Mouse (Mus musculus) heart, embryonic 13.5 days (tissue): Measurements from ENCODE around the gene Tmem131l. TPM values are rescaled to one million over a fixed set of nuclear protein-coding genes. Genes with fewer than 3 reads are reported as not detected.

Experiments used
- ATAC-seq: fragments of 200-750 bp; cut with Nextera tagmentation; 2 replicates; pipeline ENCODE4 v1.8.0; 2017; ENCODE audit warnings: moderate TSS enrichment; ENCODE audit not compliant: insufficient number of reproducible peaks, low FRiP score, low TSS enrichment; ENCODE audit errors: extremely low read depth
- H3K27ac ChIP-seq: fragments of 300-500 bp; sonication (generic); replicated peaks from 2 replicates; pipeline ENCODE4 v1.5.1; 2015; ENCODE audit warnings: moderate library complexity, mild to moderate bottlenecking, inconsistent platforms
- H3K27me3 ChIP-seq: fragments of 300-500 bp; sonication (generic); replicated peaks from 2 replicates; pipeline ENCODE4 v1.6.1; 2015; ENCODE audit warnings: mild to moderate bottlenecking, inconsistent platforms
- H3K36me3 ChIP-seq: fragments of 300-500 bp; sonication (generic); 2 replicates; pipeline ENCODE4 v1.6.1; 2015; ENCODE audit warnings: mild to moderate bottlenecking, inconsistent platforms
- H3K4me1 ChIP-seq: fragments of 300-500 bp; sonication (generic); 2 replicates; pipeline ENCODE4 v1.6.1; 2015; ENCODE audit warnings: inconsistent platforms
- H3K4me2 ChIP-seq: fragments of 300-500 bp; sonication (generic); 2 replicates; pipeline ENCODE4 v1.6.1; 2015; ENCODE audit warnings: inconsistent platforms, mild to moderate bottlenecking, moderate library complexity
- H3K4me3 ChIP-seq: fragments of 300-500 bp; sonication (generic); 2 replicates; pipeline ENCODE4 v1.5.1; 2015; ENCODE audit warnings: moderate library complexity, mild to moderate bottlenecking, inconsistent platforms
- H3K9ac ChIP-seq: fragments of 300-500 bp; sonication (generic); 2 replicates; pipeline ENCODE4 v1.6.1; 2015; ENCODE audit warnings: inconsistent platforms, mild to moderate bottlenecking, moderate library complexity
- H3K9me3 ChIP-seq: fragments of 300-500 bp; sonication (generic); 2 replicates; pipeline ENCODE4 v1.6.1; 2016; ENCODE audit warnings: inconsistent platforms
- WGBS: fragments of 180-500 bp; shearing (Covaris S2); methylation state at CpG from one replicate; pipeline ENCODE4 v1.1.7; 2015; ENCODE audit warnings: mixed read lengths; 5-methylcytosine and 5-hydroxymethylcytosine counted together
- polyA plus RNA-seq: library from polyadenylated mRNA; unstranded; fragments of >200 nt; fragmentation: Nextera tagmentation; extraction: Ambion mirVana; gene quantifications from 2 replicates; pipeline ENCODE4 v1.2.1, GENCODE M21; 2015

Gene Tmem131l
- polyA plus RNA-seq, 1 experiment from 2014 or later: 24.0 TPM

- H3K27me3 ChIP-seq: no peaks in the 10 kb centered on the region
- no peak for ATAC-seq
- H3K4me2 ChIP-seq: no peak overlapping the region
- peaks cover 21% of the 10 kb centered on the region for H3K4me1 ChIP-seq
- H3K36me3 ChIP-seq: no peaks in the 10 kb centered on the region
- WGBS: 79% methylated on average over 8 of the region's 8 CpGs
- no peak overlapping the region for H3K9ac ChIP-seq
- no peak overlapping the region for H3K27ac ChIP-seq
- no peak overlapping the region for H3K4me3 ChIP-seq
- no peaks in the 10 kb centered on the region for H3K9me3 ChIP-seq
Observed at GRCm38 (mm10) chr3:84041739-84042138, 1.8 kb upstream of the Tmem131l start.

GRCm38 (mm10) chr3:84040476-84041082, 604 bp upstream of the Tmem131l start:
- ATAC-seq: peak; percentile 31; the same call in 1 of the 2 replicates
- no peaks in the 10 kb centered on the region for H3K36me3 ChIP-seq
- H3K4me1 ChIP-seq: peaks cover 21% of the 10 kb centered on the region
- H3K9ac ChIP-seq: peak overlapping the region; percentile 81
- no peaks in the 10 kb centered on the region for H3K9me3 ChIP-seq
- H3K4me2 ChIP-seq: peak overlapping the region; percentile 98
- no peaks in the 10 kb centered on the region for H3K27me3 ChIP-seq
- H3K27ac ChIP-seq: peak overlapping the region; percentile 88
- 5% methylated on average over 23 of the region's 23 CpGs for WGBS
- peak overlapping the region; percentile 75 for H3K4me3 ChIP-seq

GRCm38 (mm10) chr3:84038981-84039645, 862 bp downstream of the Tmem131l start:
- H3K36me3 ChIP-seq: 0 out of 2 replicates have a peak, but pooled peaks cover 4% of the 10 kb centered on the region
- peak overlapping the region; percentile 93 for H3K9ac ChIP-seq
- H3K27me3 ChIP-seq: no peaks in the 10 kb centered on the region
- H3K4me1 ChIP-seq: peaks cover 23% of the 10 kb centered on the region
- peak overlapping the region; percentile 75 for H3K4me3 ChIP-seq
- peak overlapping the region; percentile 98 for H3K4me2 ChIP-seq
- WGBS: under 1% methylated on average over 42 of the region's 42 CpGs
- peak overlapping the region; percentile 88 for H3K27ac ChIP-seq
- no peak for ATAC-seq
- no peaks in the 10 kb centered on the region for H3K9me3 ChIP-seq

GRCm38 (mm10) chr3:84038126-84038525, 1.8 kb downstream of the Tmem131l start:
- H3K27me3 ChIP-seq: no peaks in the 10 kb centered on the region
- H3K4me1 ChIP-seq: peaks cover 28% of the 10 kb centered on the region
- no peaks in the 10 kb centered on the region for H3K9me3 ChIP-seq
- H3K4me2 ChIP-seq: peak overlapping the region; percentile 98
- WGBS: 51% methylated on average over 1 of the region's 1 CpGs
- peak overlapping the region; percentile 93 for H3K9ac ChIP-seq
- no peak for ATAC-seq
- H3K27ac ChIP-seq: no peak overlapping the region
- 0 out of 2 replicates have a peak, but pooled peaks cover 4% of the 10 kb centered on the region for H3K36me3 ChIP-seq
- H3K4me3 ChIP-seq: peak overlapping the region; percentile 75

- H3K4me3 ChIP-seq: no peak overlapping the region
- H3K9ac ChIP-seq: no peak overlapping the region
- no peaks in the 10 kb centered on the region for H3K9me3 ChIP-seq
- H3K27ac ChIP-seq: no peak overlapping the region
- 89% methylated on average over 3 of the region's 3 CpGs for WGBS
- no peaks in the 10 kb centered on the region for H3K27me3 ChIP-seq
- 0 out of 2 replicates have a peak, but pooled peaks cover 4% of the 10 kb centered on the region for H3K36me3 ChIP-seq
- peak overlapping the region; percentile 98 for H3K4me2 ChIP-seq
- peaks cover 28% of the 10 kb centered on the region for H3K4me1 ChIP-seq
- ATAC-seq: no peak
Observed at GRCm38 (mm10) chr3:84037536-84037935, 2.4 kb downstream of the Tmem131l start.

GRCm38 (mm10) chr3:84036866-84037265, 3.1 kb downstream of the Tmem131l start:
- no peaks in the 10 kb centered on the region for H3K27me3 ChIP-seq
- H3K4me2 ChIP-seq: no peak overlapping the region
- no peak overlapping the region for H3K9ac ChIP-seq
- H3K4me1 ChIP-seq: peaks cover 28% of the 10 kb centered on the region
- ATAC-seq: no peak
- no peak overlapping the region for H3K4me3 ChIP-seq
- WGBS: 84% methylated on average over 4 of the region's 4 CpGs
- H3K36me3 ChIP-seq: 0 out of 2 replicates have a peak, but pooled peaks cover 4% of the 10 kb centered on the region
- H3K27ac ChIP-seq: no peak overlapping the region
- H3K9me3 ChIP-seq: no peaks in the 10 kb centered on the region

GRCm38 (mm10) chr3:84035728-84036364, 4.1 kb downstream of the Tmem131l start:
- Histone ChIP-seq H3K36me3 (peaks cover 12% of the 10 kb centered on the region), H3K4me1 (peaks cover 27% of the 10 kb centered on the region), H3K27ac (no peak overlapping the region), H3K4me2 (no peak overlapping the region), H3K9ac (no peak overlapping the region), H3K4me3 (no peak overlapping the region), H3K9me3 (no peaks in the 10 kb centered on the region), H3K27me3 (no peaks in the 10 kb centered on the region)
- no peak for ATAC-seq
- 90% methylated on average over 6 of the region's 6 CpGs for WGBS

- H3K27me3 ChIP-seq: no peaks in the 10 kb centered on the region
- no peaks in the 10 kb centered on the region for H3K9me3 ChIP-seq
- H3K4me1 ChIP-seq: peaks cover 26% of the 10 kb centered on the region
- ATAC-seq: no peak
- peaks cover 26% of the 10 kb centered on the region for H3K36me3 ChIP-seq
- H3K9ac ChIP-seq: no peak overlapping the region
- H3K4me2 ChIP-seq: no peak overlapping the region
- WGBS: 68% methylated on average over 5 of the region's 5 CpGs
- H3K4me3 ChIP-seq: no peak overlapping the region
- H3K27ac ChIP-seq: no peak overlapping the region
Observed at GRCm38 (mm10) chr3:84034115-84034780, 5.7 kb downstream of the Tmem131l start.

GRCm38 (mm10) chr3:84032933-84033730, 6.8 kb downstream of the Tmem131l start:
- H3K9me3 ChIP-seq: no peaks in the 10 kb centered on the region
- H3K27ac ChIP-seq: no peak overlapping the region
- peaks cover 18% of the 10 kb centered on the region for H3K4me1 ChIP-seq
- peaks cover 37% of the 10 kb centered on the region for H3K36me3 ChIP-seq
- no peak overlapping the region for H3K4me3 ChIP-seq
- no peaks in the 10 kb centered on the region for H3K27me3 ChIP-seq
- H3K4me2 ChIP-seq: no peak overlapping the region
- no peak overlapping the region for H3K9ac ChIP-seq
- whole genome bisulfite sequencing: 76% methylated on average over 10 of the region's 10 CpGs
- no peak for ATAC-seq

GRCm38 (mm10) chr3:84032419-84032818, 7.6 kb downstream of the Tmem131l start:
- ATAC-seq: no peak
- Histone ChIP-seq H3K9me3 (no peaks in the 10 kb centered on the region), H3K36me3 (peaks cover 40% of the 10 kb centered on the region), H3K4me2 (no peak overlapping the region), H3K4me1 (peaks cover 17% of the 10 kb centered on the region), H3K4me3 (no peak overlapping the region), H3K27me3 (no peaks in the 10 kb centered on the region), H3K9ac (no peak overlapping the region), H3K27ac (no peak overlapping the region)
- 89% methylated on average over 5 of the region's 5 CpGs for WGBS
